Mouse (Mus musculus): Measurements from ENCODE around the gene Tex21.
"Not testable (repeated sequence)": the region's sequence is repeated elsewhere in the genome, so short reads cannot be mapped to it uniquely, and the experiment has no call there.

Gene Tex21

GRCm38 (mm10) chr12:76256114-76256843 is 9.7 kb upstream of the Tex21 start:
- no peak for DNase-seq (ENCODE audit: low read depth)

- DNase-seq (ENCODE audit: low read depth), result no peak
Measured at GRCm38 (mm10) chr12:76255499-76255875, 8.9 kb upstream of the Tex21 start.

GRCm38 (mm10) chr12:76254725-76255498 is 8.4 kb upstream of the Tex21 start, which contains the start of gene Mthfd1:
TSS of gene Mthfd1 (plus strand) at chr12:76255298.
- peak; percentile 91 for DNase-seq (ENCODE audit: low read depth)

GRCm38 (mm10) chr12:76253991-76254390 is 7.4 kb upstream of the Tex21 start:
- DNase-seq (ENCODE audit: low read depth), result no peak

- DNase-seq (ENCODE audit: low read depth), result no peak
Measured at GRCm38 (mm10) chr12:76253591-76253990, 7.0 kb upstream of the Tex21 start.

- DNase-seq (ENCODE audit: low read depth), result no peak
Measured at GRCm38 (mm10) chr12:76253090-76253489, 6.5 kb upstream of the Tex21 start.

- DNase-seq (ENCODE audit: low read depth), result no peak
Measured at GRCm38 (mm10) chr12:76244981-76245380, 1.6 kb downstream of the Tex21 start.

- no peak for DNase-seq (ENCODE audit: low read depth)
Measured at GRCm38 (mm10) chr12:76241833-76242232, 4.7 kb downstream of the Tex21 start.

GRCm38 (mm10) chr12:76241084-76241483 is 5.5 kb downstream of the Tex21 start:
- peak; percentile 87 for DNase-seq (ENCODE audit: low read depth)

GRCm38 (mm10) chr12:76240670-76241069 is 5.9 kb downstream of the Tex21 start:
- DNase-seq (ENCODE audit: low read depth), result no peak

GRCm38 (mm10) chr12:76239839-76240571 is 6.5 kb downstream of the Tex21 start:
- DNase-seq (ENCODE audit: low read depth), result no peak

GRCm38 (mm10) chr12:76239145-76239838 is 7.3 kb downstream of the Tex21 start:
- DNase-seq (ENCODE audit: low read depth), result no peak

GRCm38 (mm10) chr12:76235253-76235652 is 11.3 kb downstream of the Tex21 start:
- no peak for DNase-seq (ENCODE audit: low read depth)

GRCm38 (mm10) chr12:76230644-76231043 is 15.9 kb downstream of the Tex21 start:
- no peak for DNase-seq (ENCODE audit: low read depth)

- not testable (repeated sequence) for DNase-seq (ENCODE audit: low read depth)
Measured at GRCm38 (mm10) chr12:76222104-76222503, 24.4 kb downstream of the Tex21 start.

GRCm38 (mm10) chr12:76216716-76217115 is 29.8 kb downstream of the Tex21 start:
- no peak for DNase-seq (ENCODE audit: low read depth)

GRCm38 (mm10) chr12:76215121-76215520 is 31.4 kb downstream of the Tex21 start:
- no peak for DNase-seq (ENCODE audit: low read depth)

- DNase-seq (ENCODE audit: low read depth), result no peak
Measured at GRCm38 (mm10) chr12:76209429-76209974, 37.0 kb downstream of the Tex21 start.

GRCm38 (mm10) chr12:76200326-76200725 is 46.2 kb downstream of the Tex21 start:
- DNase-seq (ENCODE audit: low read depth), result no peak

- DNase-seq (ENCODE audit: low read depth), result no peak
Measured at GRCm38 (mm10) chr12:76197071-76197470, 49.5 kb downstream of the Tex21 start.

GRCm38 (mm10) chr12:76196709-76197054 is 49.9 kb downstream of the Tex21 start:
- DNase-seq (ENCODE audit: low read depth), result peak; percentile 79

Data from c-Kit-positive CD71-positive TER-119-negative erythroid progenitor cells, embryonic 14.5 days (primary cell).